Mouse (Mus musculus) lung, postnatal 10 days (tissue): ENCODE measurements around the gene Mmp14.

Source experiments
- DNase-seq: peaks from one replicate; pipeline ENCODE4 v3.0.0; 2021

The Mmp14 gene

DNA sequence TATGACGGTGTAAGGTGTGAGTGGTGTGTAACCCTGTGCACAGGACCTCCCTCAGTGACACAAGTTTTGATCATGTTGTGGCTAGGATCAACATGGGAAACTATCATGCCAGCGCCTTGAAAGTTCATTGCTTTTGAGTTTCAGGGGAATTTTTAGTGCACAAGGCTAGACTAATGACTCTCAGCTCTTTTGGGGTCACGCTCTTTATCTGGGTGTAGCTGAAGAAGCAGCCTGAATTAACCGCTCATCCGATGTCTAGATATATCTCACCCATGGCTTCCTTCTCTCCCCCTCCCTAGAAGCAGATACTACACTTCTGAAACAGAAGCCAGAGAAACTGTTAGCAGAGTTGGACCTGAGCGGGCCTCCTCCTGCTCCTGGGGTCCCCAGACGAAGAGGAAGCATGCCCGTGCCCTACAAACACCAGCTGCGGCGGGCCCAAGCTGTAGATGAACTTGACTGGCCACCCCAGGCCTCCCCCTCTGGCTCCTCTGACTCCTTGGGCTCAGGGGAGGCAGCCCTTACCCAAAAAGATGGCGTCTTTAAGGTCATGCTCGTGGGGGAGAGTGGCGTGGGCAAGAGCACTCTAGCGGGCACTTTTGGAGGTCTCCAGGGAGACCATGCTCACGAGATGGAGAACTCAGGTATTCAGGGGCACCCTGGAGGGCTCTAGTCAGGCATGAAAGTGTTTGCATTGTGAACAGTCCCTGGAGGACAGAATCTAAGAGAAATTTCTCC, 45.9 kb downstream of the Mmp14 start:
- DNase-seq, result no peak

DNA sequence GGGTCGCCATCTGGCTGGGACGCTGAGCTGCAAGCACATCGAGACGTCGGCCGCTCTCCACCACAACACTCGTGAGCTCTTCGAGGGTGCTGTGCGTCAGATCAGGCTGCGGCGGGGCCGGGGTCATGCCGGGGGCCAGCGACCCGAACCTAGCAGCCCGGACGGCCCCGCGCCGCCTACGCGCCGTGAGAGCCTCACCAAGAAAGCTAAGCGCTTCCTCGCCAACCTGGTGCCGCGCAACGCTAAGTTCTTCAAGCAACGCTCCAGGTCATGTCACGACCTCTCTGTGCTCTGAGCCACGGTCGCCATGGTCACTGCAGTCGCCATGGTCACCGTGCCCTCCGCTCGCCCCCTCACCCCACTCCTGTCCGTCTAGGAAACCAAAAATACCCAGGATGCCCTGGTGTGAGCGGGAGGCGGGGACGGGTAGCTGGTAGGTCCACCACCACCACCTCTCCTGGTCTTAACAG, 48.1 kb downstream of the Mmp14 start:
- peak; percentile 62 for DNase-seq

DNA sequence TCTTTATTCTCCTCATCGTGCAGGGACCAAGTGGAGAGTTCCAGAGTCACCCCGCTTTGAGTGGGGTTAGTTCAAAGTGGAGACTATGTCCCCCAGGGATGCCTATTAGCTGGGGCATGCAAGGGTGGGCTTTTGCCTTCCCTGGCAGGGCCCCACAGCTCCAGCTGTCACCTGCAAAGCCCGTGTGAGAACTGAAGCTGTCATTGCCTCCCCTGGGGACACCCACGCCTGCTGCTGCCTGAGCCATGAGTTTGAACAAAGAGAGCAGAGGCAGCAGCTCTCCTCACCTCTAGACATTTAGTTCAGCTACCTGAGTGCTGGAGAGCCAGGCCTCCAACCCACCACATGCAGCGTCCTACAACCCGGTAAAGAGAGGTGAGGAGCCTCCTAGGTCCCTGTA, 49.3 kb downstream of the Mmp14 start:
- no peak for DNase-seq

DNA sequence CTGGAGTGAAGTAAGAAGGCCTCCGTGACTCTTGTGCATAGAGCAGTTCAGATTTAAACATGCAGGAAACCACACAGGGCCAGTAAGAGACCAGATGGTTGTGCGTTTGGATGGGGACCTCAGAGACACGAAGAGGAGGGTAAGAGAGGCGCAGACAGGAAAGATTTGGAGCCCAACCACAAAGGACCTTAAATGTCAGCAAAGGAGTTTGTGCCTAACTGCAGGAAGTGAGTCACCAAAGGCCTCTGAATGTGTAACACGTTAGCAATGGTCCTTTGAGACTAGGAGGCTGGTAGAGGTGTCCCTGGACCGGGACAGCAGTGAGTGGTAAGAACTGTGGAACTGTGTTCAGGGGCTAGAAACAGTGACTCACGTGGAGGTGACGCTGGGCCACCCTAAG, 50.0 kb downstream of the Mmp14 start:
- DNase-seq, result no peak

DNA sequence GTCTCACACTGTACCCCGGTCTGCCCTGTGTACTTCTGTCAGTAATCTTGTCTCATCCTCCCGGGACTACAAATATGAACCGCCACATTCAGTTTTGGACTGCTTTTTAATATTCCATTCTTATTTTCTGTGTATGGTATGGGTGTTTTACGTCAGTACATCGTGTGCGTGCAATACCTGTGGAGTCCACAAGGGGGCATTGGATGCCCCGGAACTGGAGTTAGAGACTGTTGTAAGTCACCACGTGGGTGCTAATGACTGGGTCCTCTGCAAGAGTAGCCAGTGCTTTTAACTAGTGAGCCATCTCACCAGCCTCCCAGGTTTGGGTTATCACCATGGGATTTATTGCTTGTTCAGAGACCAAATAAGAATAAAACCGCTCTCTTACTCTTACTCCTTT, 51.1 kb downstream of the Mmp14 start:
- peak; percentile 61 for DNase-seq

DNA sequence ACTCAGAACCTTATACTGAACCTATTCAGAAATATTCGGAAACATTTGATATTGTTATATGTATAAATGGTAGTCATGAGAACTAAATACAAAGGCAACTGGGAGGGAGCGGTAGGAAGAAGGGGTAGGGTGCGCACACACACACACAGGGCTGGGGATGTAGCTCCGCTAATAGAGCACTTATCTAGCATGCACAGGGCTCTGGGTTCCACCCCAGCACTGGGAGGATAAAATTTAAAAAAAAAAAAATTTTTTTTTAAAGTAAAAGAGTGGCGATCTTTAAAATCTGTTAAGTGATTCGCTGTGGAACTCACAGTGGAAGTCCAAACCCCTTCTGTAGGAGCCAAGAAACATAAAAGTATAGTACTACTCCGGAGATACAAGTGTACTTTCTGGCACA, 54.5 kb downstream of the Mmp14 start:
- DNase-seq, result no peak

DNA sequence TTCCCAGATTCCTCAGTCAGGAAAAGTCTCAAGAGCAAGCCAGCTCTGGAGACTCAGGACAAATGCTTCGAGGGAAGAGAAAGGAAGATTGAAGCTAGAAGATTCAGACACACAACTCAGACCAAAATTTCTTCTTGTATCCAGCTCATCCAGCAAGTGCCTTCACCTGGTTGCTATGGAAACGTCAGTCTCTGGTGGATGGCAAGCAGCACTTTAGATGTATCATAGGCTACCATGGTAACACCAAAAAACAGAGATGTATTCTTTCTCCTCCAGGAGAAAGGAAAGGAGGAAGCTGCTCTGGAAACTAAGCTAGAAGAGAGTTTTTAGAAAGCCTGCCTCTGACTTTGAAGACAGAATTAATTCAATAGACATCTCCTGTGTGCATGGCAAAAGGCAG, 56.3 kb downstream of the Mmp14 start:
- DNase-seq, result no peak

DNA sequence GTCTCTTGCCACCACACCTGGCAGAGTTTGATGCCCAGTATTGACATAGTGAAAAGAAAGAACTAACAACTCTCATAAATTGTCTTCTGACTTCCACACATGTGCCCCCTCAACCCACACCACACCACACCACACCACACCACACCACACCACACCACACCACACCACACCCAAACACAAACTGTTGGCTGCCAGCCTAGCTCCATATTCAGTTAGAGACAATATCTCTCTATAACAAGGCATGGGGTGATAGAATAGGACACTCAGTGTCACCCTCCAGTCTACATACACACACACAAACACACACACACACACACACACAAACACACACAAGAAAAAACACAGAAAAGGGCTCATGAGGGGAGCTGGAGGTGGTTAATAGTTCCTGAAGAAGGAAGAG, 56.9 kb downstream of the Mmp14 start:
- no peak for DNase-seq

- DNase-seq, result peak; percentile 48
Observed at GRCm38 (mm10) chr14:54492345-54493131, 61.1 kb downstream of the Mmp14 start.

DNA sequence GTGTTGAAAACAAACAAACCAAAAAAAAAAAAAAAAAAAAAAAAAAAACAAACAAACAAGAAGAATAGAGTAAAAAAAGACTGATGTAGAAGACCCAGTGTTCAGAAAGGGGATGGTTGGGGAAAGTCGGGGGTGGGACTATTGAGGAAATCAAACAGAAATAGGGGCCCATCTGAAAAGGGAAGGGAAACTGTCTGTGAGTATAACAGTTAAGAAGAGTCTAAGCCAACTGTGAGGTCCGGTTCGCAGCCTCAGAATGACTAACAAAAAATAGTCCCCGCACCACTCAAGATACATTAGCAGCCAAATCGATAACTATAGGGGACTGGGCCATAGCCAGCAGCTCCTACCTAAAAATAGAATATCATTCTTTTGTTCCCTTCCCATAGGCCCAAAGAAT, 61.8 kb downstream of the Mmp14 start:
- no peak for DNase-seq

GRCm38 (mm10) chr14:54494234-54494633, 62.8 kb downstream of the Mmp14 start:
- DNase-seq, result peak; percentile 73
